Mouse (Mus musculus) testis, postnatal 14 days (tissue): ENCODE results near the gene Ugt1a6b.
"Not testable (repeated sequence)": the region's sequence is repeated elsewhere in the genome, so short reads cannot be mapped to it uniquely, and the experiment has no call there.

Source experiments
- DNase-seq: peaks from one replicate; pipeline ENCODE4 v3.0.0; 2021; ENCODE audit warnings: low spot score

The Ugt1a6b gene

GRCm38 (mm10) chr1:88103019-88103418 is at the start of gene Ugt1a6b:
TSS of gene Ugt1a6b (plus strand) at chr1:88103252.
- DNase-seq: not testable (repeated sequence)

DNA sequence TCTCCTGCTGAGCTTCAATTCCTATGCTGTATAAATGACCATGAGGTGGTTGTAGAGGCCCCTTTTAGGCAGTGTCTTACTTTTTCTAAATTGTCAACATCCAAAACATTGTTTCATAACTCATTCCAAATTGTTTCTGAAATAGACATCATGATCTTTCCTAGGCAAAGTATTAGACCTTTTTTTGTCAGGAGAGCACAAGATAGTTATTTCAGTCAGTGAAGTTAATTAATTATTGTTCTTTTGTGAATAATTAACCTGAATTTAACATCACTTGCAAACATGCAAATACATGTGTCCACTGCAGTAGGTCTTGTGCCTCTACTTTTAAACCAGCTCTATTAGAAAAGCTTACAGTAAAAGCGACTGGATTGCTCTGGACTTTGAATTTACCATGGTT is 48.0 kb upstream of the Ugt1a6b start, which contains the start of gene Ugt1a10:
Ugt1a10 (plus strand) TSS at position 301 of the 400 bp plus-strand sequence.
- no peak for DNase-seq

- DNase-seq: not testable (repeated sequence)
Measured at GRCm38 (mm10) chr1:88066472-88067102, 36.5 kb upstream of the Ugt1a6b start.

DNA sequence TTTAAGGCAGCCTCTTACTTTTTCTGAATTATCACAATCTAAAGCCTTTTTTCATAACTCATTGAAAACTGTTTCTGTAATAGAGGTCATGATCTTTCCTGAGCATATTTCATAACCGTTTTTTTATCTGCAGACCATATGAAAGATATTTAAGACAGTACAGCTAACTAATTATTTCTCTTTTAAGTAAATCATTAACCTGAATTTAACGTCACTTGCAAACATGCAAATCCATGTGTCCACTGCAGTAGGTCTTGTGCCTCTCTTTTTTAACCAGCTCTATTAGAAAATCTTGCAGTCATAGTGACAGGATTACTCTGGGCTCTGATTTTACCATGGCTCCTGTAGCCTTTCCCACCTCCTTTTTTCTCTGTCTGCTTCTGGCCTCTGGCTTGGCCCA is 32.6 kb upstream of the Ugt1a6b start, which contains the start of gene Ugt1a9:
Ugt1a9 (plus strand) TSS at position 306 of the 400 bp plus-strand sequence.
- DNase-seq: no peak

DNA sequence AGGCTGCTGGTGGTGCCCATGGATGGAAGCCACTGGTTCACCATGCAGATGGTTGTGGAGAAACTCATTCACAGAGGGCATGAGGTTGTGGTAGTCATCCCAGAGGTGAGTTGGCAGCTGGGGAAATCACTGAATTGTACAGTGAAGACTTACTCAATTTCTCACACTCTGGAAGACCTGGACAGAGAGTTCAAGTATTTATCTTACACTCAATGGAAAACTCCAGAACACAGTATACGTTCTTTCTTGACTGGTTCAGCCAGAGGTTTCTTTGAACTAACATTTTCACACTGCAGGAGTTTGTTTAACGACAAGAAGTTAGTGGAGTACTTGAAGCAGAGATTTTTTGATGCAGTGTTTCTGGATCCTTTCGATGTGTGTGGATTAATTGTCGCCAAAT is 32.1 kb upstream of the Ugt1a6b start:
- DNase-seq: no peak

GRCm38 (mm10) chr1:88074471-88074870 is 28.6 kb upstream of the Ugt1a6b start:
- no peak for DNase-seq

GRCm38 (mm10) chr1:88077128-88077527 is 25.9 kb upstream of the Ugt1a6b start:
- DNase-seq: no peak

GRCm38 (mm10) chr1:88081670-88082069 is 21.4 kb upstream of the Ugt1a6b start:
- DNase-seq: no peak

DNA sequence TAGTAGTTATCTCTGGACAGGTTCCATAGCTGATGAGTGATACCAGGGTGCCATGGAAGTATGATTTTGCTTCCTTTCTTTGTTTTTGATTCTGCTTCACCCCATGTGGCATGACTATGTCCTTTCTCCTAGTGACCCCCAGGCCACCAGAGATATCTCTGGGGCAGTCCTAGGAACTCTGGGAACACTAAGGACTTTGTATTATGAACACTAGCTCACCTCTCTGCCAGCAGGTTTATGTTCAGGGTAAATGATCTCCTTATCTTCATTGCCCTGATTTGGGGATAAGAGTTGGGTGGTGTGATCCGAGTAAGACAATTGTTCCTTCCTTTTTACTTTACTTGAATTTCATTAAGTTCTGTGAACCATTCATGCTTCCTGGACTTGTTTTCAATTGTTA is 16.9 kb upstream of the Ugt1a6b start:
- DNase-seq: no peak

DNA sequence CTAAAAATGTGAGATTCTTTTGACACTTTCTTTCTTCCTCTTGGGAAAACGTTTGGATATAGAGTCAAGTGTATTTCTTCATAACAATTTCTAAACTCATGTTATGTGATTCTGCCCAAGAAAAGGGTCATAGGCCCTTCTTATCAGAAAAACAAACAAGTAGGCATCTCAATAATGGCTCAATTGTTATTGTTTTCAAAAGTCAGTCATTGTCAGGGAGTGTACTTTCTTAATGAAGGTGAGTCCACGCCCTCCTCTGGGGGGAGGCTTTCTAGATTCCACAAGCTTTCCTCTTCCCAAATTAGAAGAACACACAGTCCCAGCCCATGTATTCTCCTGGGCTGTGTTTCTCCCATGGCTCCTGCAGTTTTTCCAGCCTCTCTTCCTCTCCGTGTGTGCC is 15.5 kb upstream of the Ugt1a6b start, which contains the start of gene Ugt1a8:
Ugt1a8 (plus strand) TSS at position 301 of the 400 bp plus-strand sequence.
- no peak for DNase-seq

DNA sequence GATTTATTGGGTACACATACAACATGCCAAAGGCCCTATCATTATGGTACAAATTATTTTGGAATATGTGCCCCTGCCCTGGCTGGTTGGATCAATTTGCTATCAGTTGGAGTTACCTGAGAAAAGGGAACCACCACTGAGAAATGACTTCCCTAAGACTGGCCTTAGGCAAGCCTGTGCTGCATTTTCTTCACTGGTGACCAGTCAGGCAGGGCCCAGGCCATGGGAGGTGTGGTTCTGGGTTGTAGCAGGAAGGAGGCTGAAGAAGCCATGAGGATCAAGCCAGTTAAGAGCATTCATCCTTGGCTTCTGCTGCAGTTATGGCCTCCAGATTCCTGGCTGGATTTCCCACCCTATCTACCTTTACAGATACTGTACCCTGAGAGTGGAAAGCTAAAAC is 10.7 kb upstream of the Ugt1a6b start:
- no peak for DNase-seq

- DNase-seq: not testable (repeated sequence)
Measured at GRCm38 (mm10) chr1:88094270-88094676, 8.8 kb upstream of the Ugt1a6b start.

DNA sequence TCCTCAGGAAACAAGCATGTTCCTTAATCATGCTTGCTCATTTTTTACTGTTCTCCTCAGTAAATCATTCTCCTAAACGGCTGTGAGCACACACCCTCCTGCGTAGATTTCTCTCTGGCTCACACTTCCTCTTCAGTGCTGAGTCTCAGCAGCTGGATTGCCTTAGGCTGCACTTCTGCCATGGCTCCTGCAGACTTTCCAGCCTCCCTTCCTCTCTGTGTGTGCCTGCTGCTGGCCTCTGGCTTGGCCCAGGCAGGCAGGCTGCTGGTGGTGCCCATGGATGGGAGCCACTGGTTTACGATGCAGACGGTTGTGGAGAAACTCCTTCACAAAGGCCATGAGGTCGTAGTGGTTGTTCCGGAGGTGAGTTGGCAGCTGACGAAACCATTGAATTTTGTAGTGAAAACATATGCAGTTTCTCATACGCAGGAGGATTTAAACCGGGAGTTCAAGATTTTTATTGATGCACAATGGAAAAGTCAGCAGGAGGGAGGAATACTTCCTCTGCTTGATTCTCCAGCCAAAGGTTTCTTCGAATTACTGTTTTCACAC is 8.0 kb upstream of the Ugt1a6b start, which contains the start of gene Ugt1a7c:
Ugt1a7c (plus strand) TSS at position 122 of the 552 bp plus-strand sequence.
- DNase-seq: no peak

GRCm38 (mm10) chr1:88098546-88098945 is 4.5 kb upstream of the Ugt1a6b start:
- DNase-seq: not testable (repeated sequence)

GRCm38 (mm10) chr1:88099691-88100090 is 3.4 kb upstream of the Ugt1a6b start:
- DNase-seq: not testable (repeated sequence)

DNA sequence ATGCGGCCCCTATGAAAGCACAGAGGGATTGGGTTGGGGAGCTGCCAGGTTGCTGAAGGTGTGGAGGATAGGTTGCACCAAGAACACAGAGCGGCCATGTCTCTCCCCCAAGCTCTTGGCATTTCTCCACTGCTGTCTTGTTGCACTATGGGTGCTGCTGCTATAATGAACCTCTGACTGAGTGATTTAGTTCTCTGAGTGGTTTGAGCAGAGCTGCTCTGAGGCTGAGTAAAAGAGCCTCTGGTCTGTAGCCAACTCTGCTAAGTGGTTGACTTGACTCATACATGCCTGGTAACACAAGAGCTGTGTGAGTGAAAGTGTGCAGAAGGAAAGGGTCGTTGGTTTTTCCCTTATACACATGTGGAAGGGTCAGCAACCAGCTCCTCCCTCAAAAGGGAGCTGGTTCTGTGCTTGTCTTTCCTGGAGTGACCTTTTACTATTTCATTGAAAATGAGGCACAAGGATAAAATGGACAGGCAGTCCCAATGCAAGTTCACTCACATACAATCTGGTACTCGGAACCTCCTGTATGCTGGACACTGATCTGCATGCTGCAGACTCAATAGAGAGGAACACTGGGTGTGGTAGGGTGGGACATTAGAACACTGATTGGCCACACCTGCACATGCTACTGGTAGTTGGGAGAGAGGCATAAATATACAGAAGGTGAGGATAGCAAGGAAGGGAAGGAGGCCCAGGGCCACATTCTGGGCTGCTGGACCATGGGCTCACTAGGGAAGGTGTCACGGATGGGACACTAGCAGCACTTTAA is 831 bp downstream of the Ugt1a6b start:
- not testable (repeated sequence) for DNase-seq

DNA sequence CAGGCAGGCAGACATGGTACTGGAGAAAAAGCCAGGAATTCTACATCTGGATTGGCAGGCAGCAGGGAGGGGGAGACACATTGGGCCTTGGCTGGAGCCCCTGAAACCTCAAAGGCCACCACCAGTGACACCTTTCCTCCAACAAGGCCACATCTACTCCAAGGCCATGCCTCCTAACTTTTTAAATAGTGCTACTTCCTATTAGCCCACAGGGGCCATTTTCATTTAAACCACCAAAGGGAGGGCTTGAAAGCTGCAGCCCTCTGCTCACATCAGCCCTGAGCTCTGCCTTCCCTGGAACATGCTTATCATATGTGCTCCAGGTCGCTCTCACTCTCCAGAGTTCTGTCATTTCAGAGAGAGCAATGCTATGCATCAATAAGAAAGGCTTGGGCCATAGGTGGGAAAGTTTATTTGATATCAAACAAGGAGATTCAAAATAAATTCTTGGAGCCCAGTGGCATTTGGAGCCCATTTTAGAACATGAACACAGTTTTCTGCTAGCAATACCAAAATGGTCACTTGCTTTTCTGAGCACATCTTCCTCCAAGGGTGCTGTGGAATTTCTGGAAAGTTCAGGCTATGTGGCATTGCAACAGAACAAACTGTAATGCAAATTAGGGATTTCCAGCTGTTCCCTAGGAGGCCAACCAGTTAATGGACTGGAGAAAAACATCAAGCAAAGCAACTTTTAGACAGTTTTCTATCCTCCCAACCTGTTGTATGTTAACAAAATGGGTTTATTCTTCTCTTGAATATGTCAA is 1.8 kb downstream of the Ugt1a6b start:
- no peak for DNase-seq

DNA sequence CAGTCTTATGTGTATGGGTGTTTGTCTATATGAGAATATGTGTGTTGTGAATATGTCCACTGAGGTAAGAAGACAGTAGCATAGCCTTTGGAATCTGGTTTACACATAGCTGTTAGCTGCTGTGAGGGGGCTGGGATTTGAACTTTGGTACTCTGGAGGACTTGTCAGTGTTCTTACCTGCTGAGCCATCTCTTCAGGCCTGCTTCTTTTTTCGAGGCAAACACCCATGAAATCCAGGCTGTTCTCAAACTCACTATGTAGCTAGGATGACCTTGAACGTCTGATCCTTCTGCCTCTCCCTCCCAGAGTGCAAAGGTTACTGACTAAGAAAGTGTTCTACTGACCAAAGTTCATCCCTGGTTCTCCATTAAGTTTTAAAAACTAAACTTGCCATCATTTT is 2.6 kb downstream of the Ugt1a6b start:
- DNase-seq: no peak

- DNase-seq: not testable (repeated sequence)
Measured at GRCm38 (mm10) chr1:88109027-88109557, 6.0 kb downstream of the Ugt1a6b start.

DNA sequence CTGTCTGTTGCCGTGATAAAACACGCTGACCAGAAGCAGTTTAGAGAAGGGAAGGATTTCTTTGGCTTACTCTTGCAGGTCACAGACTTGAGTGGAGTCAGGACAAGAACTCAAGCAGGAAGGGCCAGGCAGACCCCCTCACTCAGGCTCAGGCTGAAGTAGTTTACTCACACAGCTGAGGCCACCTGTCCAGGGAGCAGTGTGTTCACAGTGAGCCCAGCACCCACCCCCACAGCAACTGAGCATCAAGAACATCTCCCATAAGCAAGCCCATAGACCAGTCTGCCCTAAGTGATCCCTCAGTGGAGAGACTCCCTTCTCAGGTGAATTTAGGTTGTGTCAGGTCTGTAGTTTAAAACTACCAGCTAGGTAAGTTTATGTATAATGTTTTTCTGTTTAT is 6.6 kb downstream of the Ugt1a6b start:
- DNase-seq: not testable (repeated sequence)

- DNase-seq: not testable (repeated sequence)
Measured at GRCm38 (mm10) chr1:88112769-88113168, 9.7 kb downstream of the Ugt1a6b start.

DNA sequence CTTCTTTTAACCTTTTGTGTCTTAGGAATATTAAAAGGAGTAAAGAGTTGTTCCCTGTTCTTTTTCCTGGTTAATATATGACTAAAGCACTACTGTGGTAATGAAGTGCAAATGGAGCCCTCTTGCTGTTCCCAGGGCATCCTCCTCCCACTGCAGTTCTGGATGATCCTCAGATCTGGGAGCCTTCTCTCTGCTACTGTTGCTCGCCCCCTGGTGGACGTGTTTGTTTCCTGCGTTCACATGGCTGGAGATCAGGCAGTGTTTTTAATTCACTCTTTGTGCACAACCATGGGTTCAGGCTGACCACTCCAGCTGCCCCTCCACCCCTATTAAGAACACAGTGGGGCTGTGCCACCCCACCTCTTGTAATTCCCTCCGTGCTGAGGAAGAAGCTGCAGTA is 17.5 kb downstream of the Ugt1a6b start:
- not testable (repeated sequence) for DNase-seq
